Mouse (Mus musculus) splenic B cell, adult 2 months (primary cell): ENCODE results near the gene Btbd7.

Source experiments
- DNase-seq: peaks from one replicate; pipeline ENCODE4 v3.0.0-alpha.2; 2011; ENCODE audit warnings: low read depth, low spot score
- H3K27me3 ChIP-seq: 2 replicates; pipeline ENCODE4 v1.6.1; 2012; ENCODE audit warnings: mild to moderate bottlenecking, low read length, moderate library complexity, mixed read lengths; ENCODE audit not compliant: control insufficient read depth, poor library complexity, insufficient read depth, severe bottlenecking
- H3K36me3 ChIP-seq: 2 replicates; pipeline ENCODE4 v1.6.1; 2012; ENCODE audit warnings: mild to moderate bottlenecking, low read length, moderate library complexity, mixed read lengths; ENCODE audit not compliant: control insufficient read depth, poor library complexity, insufficient read depth, severe bottlenecking

Btbd7 gene

DNA sequence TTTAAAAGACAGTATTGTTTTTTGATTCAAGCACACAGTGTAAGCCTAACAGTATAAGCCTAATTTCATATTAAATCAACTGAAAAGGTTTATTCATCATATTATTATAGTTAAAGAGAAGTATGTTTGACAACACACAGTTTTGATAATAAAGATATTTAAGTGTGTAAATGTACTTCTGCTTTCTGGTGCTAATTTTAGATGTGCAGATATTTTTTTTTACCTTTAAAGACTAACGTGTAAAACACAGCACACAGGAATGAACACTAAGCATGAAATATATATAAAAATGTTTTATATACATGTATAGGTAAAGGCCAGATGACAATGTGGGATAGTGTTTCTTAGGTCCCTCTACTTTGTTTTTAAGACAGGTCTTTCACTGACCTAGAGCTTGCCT, 51.2 kb downstream of the Btbd7 start:
- DNase-seq, result no peak
- no peaks in the 10 kb centered on the region for H3K36me3 ChIP-seq

GRCm38 (mm10) chr12:102826399-102826798, 51.9 kb downstream of the Btbd7 start:
- no peak for DNase-seq
- Histone ChIP-seq H3K36me3 (no peaks in the 10 kb centered on the region), H3K27me3 (no peaks in the 10 kb centered on the region)

More for the DNA sequence above, 51.2 kb downstream of the Btbd7 start:
- H3K27me3 ChIP-seq, result no peaks in the 10 kb centered on the region

- DNase-seq, result no peak
- H3K27me3 ChIP-seq, result no peaks in the 10 kb centered on the region
- H3K36me3 ChIP-seq, result peaks cover 4% of the 10 kb centered on the region; the same call in 1 of the 2 replicates
These were observed 63.4 kb downstream of the Btbd7 start for GRCm38 (mm10) chr12:102814858-102815257.

- H3K27me3 ChIP-seq, result no peaks in the 10 kb centered on the region
- no peak for DNase-seq
These were observed 78.7 kb downstream of the Btbd7 start for GRCm38 (mm10) chr12:102799528-102799927.

DNA sequence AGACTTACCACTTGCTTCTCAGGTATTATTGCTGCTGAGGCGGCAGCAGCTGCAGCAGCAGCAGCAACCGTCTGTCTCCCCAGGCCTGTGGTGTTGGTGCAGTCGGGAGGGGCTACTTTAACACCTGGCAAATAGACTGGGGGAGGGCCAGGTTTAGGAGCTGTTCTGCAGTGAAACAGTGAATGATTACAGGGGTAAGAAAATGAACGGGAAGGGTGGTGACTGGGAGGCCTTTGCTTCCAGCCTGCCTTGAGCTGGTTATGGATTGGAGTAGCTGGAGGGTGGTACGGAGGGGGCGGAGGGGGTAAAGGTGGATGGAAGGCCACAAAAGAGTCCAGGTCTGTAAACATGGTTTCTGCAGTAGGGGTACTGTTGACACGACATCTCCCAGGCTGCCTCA, 90.3 kb downstream of the Btbd7 start:
- peaks cover 18% of the 10 kb centered on the region for H3K36me3 ChIP-seq
- no peak for DNase-seq
- H3K27me3 ChIP-seq, result no peaks in the 10 kb centered on the region

More at GRCm38 (mm10) chr12:102799528-102799927, 78.7 kb downstream of the Btbd7 start:
- H3K36me3 ChIP-seq, result peaks cover 2% of the 10 kb centered on the region; the same call in 1 of the 2 replicates

- DNase-seq, result no peak
- Histone ChIP-seq H3K27me3 (no peaks in the 10 kb centered on the region), H3K36me3 (peaks cover 18% of the 10 kb centered on the region)
These were observed 92.7 kb downstream of the Btbd7 start for GRCm38 (mm10) chr12:102785593-102785985.

DNA sequence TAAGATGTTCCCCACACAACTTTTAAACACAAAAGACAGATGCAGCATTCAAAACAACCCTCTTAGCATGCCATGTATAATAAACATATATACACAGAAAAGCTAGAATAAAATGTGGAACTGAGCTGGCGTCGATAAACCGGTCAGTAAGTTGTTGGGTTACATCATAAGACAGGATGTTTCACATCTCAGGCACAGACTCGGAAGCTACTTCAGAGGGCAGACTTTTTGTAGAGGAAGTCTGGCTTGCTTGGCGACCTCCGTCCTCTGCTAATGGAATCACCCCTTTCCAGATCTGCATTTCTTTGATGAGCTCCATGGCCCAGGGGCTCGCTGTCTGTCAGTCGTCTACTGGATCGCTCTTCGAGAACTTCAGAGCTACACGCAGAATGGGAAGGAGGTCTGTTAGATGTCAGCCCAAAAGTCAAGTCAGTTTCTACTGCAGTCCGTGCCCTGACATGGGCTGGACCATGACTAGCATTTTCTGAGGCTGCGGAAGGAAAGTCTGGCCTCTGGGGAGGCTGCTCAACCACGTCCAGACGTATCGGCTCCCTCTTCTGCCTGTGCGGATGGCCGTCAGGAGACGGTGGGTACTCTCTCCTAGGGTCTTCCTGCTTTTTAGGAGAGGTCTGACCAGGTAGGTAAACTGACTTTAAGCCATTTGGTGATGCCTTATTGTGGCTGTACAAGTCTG, 93.2 kb downstream of the Btbd7 start:
- H3K27me3 ChIP-seq, result no peaks in the 10 kb centered on the region
- no peak for DNase-seq
- peaks cover 14% of the 10 kb centered on the region for H3K36me3 ChIP-seq

DNA sequence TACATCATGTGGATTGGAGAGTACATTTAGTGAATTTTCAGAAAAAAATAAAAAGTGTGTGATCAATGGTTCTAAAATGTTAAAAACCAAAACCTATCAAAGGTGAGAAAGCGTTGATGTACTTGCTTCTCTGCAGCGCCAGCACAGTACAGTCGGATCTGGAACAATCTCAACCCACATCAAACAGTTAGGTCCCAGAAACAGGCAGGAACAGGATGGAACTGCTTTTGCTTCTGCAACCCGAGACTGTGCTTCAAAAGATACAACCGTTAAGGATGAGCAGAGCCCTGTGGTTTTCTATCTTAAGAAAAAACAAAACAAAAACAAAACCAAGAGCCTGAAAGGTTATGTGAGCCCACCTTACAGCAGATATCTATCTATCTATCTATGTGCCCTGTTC, 95.4 kb downstream of the Btbd7 start:
- H3K36me3 ChIP-seq, result peaks cover 8% of the 10 kb centered on the region
- no peak for DNase-seq

GRCm38 (mm10) chr12:102779452-102779851, 98.8 kb downstream of the Btbd7 start:
- H3K27me3 ChIP-seq, result no peaks in the 10 kb centered on the region
- peaks cover 9% of the 10 kb centered on the region; the same call in 1 of the 2 replicates for H3K36me3 ChIP-seq
- peak; percentile 34 for DNase-seq

More for the DNA sequence above, 95.4 kb downstream of the Btbd7 start:
- H3K27me3 ChIP-seq, result no peaks in the 10 kb centered on the region

DNA sequence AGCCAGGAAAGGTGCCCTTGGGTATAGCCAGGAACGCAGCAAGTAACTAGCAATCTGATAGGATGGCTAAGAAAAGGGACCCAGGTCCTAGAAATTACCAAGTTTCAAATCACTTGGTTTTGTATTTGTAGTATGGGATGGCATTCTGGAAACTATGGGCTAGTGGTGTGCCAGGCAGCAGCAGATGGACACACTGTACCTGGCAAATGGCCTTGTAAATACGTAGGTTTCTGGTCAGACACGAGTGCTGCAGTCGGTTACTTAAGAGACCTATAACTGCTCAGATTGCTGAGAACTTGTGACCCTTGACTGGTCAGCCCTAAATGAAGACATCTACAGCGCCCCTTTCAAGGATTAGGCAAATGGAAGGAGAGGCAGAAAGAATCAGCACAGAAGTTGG, 100.1 kb downstream of the Btbd7 start:
- peaks cover 9% of the 10 kb centered on the region; the same call in 1 of the 2 replicates for H3K36me3 ChIP-seq
- no peaks in the 10 kb centered on the region for H3K27me3 ChIP-seq
- DNase-seq, result no peak

DNA sequence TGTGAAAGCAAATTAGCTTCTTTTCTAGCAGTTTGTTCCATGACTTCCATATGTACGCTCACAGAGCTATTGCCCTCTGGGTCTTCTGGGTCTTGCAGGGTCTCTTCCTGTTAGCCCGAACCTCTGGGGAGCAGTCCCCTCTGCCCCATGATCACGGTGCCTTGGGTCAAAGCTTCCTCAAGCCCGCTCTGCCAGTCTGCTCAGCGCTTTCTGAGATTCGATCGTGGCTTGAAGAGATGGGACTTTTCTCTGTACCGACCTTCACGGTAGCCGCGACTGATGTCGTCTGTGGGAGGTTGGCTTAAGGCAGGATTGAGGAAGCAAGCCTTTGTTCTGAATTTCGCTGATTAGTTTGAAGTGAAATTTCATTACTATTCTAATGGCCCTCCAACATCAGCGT, 102.2 kb downstream of the Btbd7 start:
- Histone ChIP-seq H3K27me3 (no peaks in the 10 kb centered on the region), H3K36me3 (peaks cover 18% of the 10 kb centered on the region; the same call in 1 of the 2 replicates)
- DNase-seq, result no peak

GRCm38 (mm10) chr12:102772676-102773075, 105.6 kb downstream of the Btbd7 start:
- H3K36me3 ChIP-seq, result peaks cover 29% of the 10 kb centered on the region; the same call in 1 of the 2 replicates
- no peaks in the 10 kb centered on the region for H3K27me3 ChIP-seq
- DNase-seq, result no peak

DNA sequence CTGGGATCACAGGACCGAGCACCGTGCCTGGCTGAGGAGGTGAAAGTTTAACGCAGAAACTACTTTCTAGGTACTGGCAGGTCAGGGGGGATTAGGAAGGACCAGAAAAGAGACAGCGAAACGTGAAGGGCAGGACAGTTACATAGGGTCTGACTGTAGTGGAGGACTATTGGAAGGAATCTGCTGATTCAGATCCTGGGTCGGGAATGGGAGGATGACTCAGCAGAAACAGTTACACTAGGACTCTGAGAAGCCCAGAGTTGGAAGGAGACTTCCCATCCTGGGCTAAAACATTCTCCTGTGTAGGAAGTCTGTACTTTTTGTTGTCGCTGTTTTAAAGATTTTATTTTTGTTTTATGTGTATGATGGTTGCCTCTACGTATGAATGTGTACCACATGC, 106.7 kb downstream of the Btbd7 start:
- Histone ChIP-seq H3K36me3 (peaks cover 31% of the 10 kb centered on the region; the same call in 1 of the 2 replicates), H3K27me3 (no peaks in the 10 kb centered on the region)
- DNase-seq, result no peak

DNA sequence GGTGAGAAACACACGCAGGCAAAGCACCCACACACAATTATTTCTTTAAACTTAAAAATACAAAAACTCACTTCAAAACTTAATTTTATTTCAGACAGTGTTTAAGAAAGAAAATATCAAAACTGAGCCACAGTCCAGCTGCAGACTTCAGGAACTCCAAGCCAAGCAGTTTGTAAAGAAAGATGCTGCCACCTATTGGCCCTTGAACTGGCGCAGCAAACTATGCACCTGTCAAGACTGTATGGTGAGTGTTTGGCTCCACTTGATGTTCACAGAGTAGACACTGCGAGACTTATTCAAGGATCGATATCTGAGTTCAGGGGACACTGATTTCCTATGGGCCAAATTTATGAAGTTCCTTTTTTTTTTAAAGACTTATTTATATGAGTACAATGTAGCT, 109.3 kb downstream of the Btbd7 start:
- Histone ChIP-seq H3K36me3 (peaks cover 23% of the 10 kb centered on the region; the same call in 1 of the 2 replicates), H3K27me3 (no peaks in the 10 kb centered on the region)
- DNase-seq, result peak; percentile 46

- no peak for DNase-seq
These were observed 114.6 kb downstream of the Btbd7 start for GRCm38 (mm10) chr12:102763696-102764095.

More at GRCm38 (mm10) chr12:102763696-102764095, 114.6 kb downstream of the Btbd7 start:
- H3K36me3 ChIP-seq, result peaks cover 2% of the 10 kb centered on the region; the same call in 1 of the 2 replicates
- H3K27me3 ChIP-seq, result no peaks in the 10 kb centered on the region
